Mouse (Mus musculus): ENCODE measurements at regions not wholly inside any gene's neighbourhood (a gene's known extent, or its start where the extent isn't known, plus 50 kb on each side); places are given as distances from the start of the nearest gene placed in this dataset.

DNA sequence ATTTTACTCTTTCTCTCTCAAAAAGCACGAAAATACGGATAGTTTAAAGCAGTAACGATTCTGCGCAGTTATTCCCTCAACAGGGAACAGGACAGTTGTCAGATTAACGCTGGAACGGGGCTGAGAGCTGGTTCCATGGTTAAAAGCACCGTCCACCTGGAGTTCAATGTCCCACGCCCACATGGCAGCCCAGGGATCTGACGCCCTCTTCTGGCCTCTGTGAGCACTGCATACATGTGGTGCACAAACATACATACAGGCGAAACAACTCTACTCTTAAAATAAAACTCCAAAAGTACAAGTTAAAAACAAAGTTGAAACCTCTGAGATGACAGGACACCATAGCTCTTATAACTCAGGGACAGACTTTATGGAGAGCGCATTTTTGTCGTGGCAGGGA, 169.5 kb downstream of the Rpap3 start:
- H3K4me1 ChIP-seq: no peaks in the 10 kb centered on the region
- H3K9me3 ChIP-seq: peaks cover 30% of the 10 kb centered on the region
- H3K27me3 ChIP-seq (replicated peaks): no peaks in the 10 kb centered on the region
- H3K36me3 ChIP-seq (replicated peaks; ENCODE audit: low read length): no peaks in the 10 kb centered on the region
- TF ChIP-seq FLI1 (IDR thresholded peaks at IDR 0.05; ENCODE audit: low read length) (no peak), GATA1 (IDR thresholded peaks at IDR 0.05; ENCODE audit: borderline replicate concordance, low read length) (no peak)
- no peak overlapping the region for H3K4me3 ChIP-seq (replicated peaks)

DNA sequence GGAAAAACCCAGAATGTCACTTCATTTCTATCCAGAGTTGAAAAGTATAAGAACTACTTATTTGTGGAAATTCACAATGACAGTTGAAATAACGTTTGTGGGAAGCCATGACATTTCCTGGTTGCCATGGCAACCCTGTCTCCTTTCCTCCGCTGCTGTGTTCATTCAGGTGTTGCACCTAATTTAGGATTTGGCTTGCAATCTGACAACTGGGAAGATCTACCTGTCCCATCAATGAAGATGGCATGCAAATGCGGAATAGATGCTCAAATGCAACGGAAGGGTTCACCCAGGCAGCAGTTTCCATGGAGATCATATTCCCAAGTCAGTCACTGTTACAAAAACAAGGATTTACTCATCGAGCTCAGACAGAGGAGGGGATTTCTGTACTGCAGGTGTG, 170.7 kb downstream of the Rpap3 start:
- no peak for TF ChIP-seq FLI1 (IDR thresholded peaks at IDR 0.05; ENCODE audit: low read length)
- no peak for TF ChIP-seq GATA1 (IDR thresholded peaks at IDR 0.05; ENCODE audit: borderline replicate concordance, low read length)
- H3K36me3 ChIP-seq (replicated peaks; ENCODE audit: low read length): no peaks in the 10 kb centered on the region
- H3K4me1 ChIP-seq: no peaks in the 10 kb centered on the region
- H3K27me3 ChIP-seq (replicated peaks): no peaks in the 10 kb centered on the region
- no peak overlapping the region for H3K4me3 ChIP-seq (replicated peaks)
- peaks cover 29% of the 10 kb centered on the region for H3K9me3 ChIP-seq

DNA sequence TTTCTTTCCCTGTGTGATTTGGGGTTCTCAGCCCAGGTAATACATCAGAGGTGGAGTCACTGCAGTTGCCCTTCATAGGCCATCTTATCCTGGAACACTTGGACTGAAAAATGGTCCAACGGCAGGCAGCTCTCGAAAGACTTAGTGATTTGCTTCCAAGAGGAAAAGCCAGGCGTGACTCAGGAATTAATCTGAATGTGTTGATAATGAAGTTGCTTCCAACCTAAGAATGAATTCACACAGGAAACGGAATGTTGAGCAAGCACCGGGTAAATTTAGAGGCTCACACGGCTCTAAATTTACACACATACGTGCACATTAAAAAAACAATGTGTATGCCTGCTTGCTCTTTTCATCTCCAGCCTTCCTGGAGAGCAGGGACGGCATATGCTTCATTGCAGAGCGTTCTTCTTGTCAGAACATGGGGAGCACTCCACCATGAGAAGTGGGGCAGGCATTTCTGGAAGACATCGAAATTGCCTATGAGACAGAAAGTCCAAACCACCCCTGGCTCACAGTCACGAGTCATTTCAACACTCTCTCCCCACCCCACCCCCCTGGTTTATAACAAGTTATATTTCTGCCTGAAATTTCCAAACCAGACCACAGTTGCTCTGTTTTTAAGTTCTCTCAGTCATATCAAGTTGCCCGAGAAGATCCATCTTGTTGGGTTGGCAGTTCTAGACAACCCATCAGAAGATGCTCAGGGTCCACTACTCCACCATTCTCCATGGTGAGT, 171.9 kb downstream of the Rpap3 start:
- no peaks in the 10 kb centered on the region for H3K36me3 ChIP-seq (replicated peaks; ENCODE audit: low read length)
- H3K4me1 ChIP-seq: no peaks in the 10 kb centered on the region
- no peak overlapping the region for H3K4me3 ChIP-seq (replicated peaks)
- TF ChIP-seq GATA1 (IDR thresholded peaks at IDR 0.05; ENCODE audit: borderline replicate concordance, low read length) (no peak), FLI1 (IDR thresholded peaks at IDR 0.05; ENCODE audit: low read length) (no peak)
- H3K27me3 ChIP-seq (replicated peaks): no peaks in the 10 kb centered on the region
- peaks cover 24% of the 10 kb centered on the region for H3K9me3 ChIP-seq

DNA sequence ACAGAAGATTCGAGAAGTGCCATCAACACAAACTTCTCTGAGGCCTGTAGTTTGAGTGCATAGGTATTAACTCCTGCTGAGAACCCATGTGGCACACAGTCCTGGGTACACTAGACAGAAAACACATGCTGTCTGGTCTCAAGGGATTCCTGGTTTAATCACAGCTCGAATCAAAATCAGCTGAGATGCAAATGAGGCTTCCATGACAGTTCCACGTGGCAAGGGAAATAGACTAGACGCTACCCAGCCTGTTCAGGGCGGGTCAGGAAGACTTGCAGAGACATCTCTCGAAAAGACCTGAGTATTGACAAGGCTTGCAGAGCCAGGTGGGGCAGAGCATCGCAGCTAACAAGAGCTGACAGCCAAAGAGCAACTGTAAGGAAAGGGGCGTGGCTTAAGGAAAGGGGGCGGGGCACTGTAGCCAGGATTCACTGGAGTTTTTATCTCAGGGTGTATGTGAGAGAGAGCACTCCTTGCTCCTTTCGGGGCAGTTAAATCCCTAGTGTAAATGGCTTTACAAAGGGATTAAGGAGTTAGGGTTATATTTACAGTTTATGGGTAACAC, 173.2 kb downstream of the Rpap3 start:
- H3K4me3 ChIP-seq (replicated peaks): no peak overlapping the region
- peaks cover 17% of the 10 kb centered on the region for H3K9me3 ChIP-seq
- no peak for TF ChIP-seq FLI1 (IDR thresholded peaks at IDR 0.05; ENCODE audit: low read length)
- TF ChIP-seq GATA1 (IDR thresholded peaks at IDR 0.05; ENCODE audit: borderline replicate concordance, low read length): no peak
- H3K4me1 ChIP-seq: no peaks in the 10 kb centered on the region
- H3K27me3 ChIP-seq (replicated peaks): no peaks in the 10 kb centered on the region
- H3K36me3 ChIP-seq (replicated peaks; ENCODE audit: low read length): no peaks in the 10 kb centered on the region

- H3K4me3 ChIP-seq (replicated peaks): no peak overlapping the region
- TF ChIP-seq FLI1 (IDR thresholded peaks at IDR 0.05; ENCODE audit: low read length) (no peak), GATA1 (IDR thresholded peaks at IDR 0.05; ENCODE audit: borderline replicate concordance, low read length) (no peak)
- no peaks in the 10 kb centered on the region for H3K27me3 ChIP-seq (replicated peaks)
- H3K9me3 ChIP-seq: peaks cover 7% of the 10 kb centered on the region; the same call in 1 of the 2 replicates
- no peaks in the 10 kb centered on the region for H3K36me3 ChIP-seq (replicated peaks; ENCODE audit: low read length)
- no peaks in the 10 kb centered on the region for H3K4me1 ChIP-seq
Measured at GRCm38 (mm10) chr15:97528291-97529050, 177.2 kb downstream of the Rpap3 start.

DNA sequence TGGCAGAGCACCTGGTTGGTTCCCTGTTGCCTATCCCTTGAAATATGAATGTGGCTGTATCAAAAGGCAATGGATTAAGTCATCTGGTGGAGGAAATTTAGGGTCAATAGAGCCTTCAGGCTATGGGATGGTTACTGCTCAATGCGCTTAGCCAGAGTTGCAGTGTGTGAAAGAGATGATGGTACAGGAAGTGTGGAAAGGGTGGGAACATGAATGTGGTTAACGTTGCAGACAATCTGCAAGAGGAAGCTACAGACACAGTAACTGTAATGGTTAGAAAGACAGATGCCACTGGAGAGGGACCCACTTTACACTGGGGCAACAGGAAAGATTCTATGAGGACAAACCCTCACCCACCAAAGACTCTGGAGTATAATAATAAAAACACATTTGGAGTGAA, 185.2 kb downstream of the Rpap3 start:
- TF ChIP-seq FLI1 (IDR thresholded peaks at IDR 0.05; ENCODE audit: low read length): no peak
- no peak for TF ChIP-seq GATA1 (IDR thresholded peaks at IDR 0.05; ENCODE audit: borderline replicate concordance, low read length)
- Histone ChIP-seq H3K9me3 (peaks cover 23% of the 10 kb centered on the region), H3K36me3 (replicated peaks; ENCODE audit: low read length) (no peaks in the 10 kb centered on the region), H3K4me1 (peaks cover 10% of the 10 kb centered on the region), H3K27me3 (replicated peaks) (no peaks in the 10 kb centered on the region), H3K4me3 (replicated peaks) (no peak overlapping the region)

DNA sequence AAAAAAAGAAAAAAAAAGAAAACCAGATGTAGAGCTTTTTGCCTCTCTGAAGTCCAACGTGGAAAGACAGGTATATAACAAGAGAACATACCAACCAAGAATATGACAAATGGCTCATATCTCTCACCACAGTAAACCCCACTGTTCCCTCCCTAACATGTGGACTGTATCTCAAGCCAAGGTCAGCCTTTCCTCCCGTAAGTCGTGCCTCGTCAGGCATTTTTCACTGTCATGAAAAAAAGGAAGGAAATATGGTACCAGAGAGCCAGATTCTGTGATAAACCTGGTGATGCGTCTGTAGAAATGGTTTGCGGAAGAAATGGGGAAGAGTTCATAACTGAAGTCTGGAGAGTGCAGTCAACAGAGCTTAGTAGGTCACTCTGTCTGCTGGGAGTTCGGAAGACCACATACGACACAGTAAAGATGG, 185.7 kb downstream of the Rpap3 start:
- Histone ChIP-seq H3K36me3 (replicated peaks; ENCODE audit: low read length) (no peaks in the 10 kb centered on the region), H3K4me1 (peaks cover 10% of the 10 kb centered on the region), H3K4me3 (replicated peaks) (no peak overlapping the region), H3K27me3 (replicated peaks) (no peaks in the 10 kb centered on the region), H3K9me3 (peaks cover 24% of the 10 kb centered on the region)
- TF ChIP-seq FLI1 (IDR thresholded peaks at IDR 0.05; ENCODE audit: low read length) (no peak), GATA1 (IDR thresholded peaks at IDR 0.05; ENCODE audit: borderline replicate concordance, low read length) (no peak)

DNA sequence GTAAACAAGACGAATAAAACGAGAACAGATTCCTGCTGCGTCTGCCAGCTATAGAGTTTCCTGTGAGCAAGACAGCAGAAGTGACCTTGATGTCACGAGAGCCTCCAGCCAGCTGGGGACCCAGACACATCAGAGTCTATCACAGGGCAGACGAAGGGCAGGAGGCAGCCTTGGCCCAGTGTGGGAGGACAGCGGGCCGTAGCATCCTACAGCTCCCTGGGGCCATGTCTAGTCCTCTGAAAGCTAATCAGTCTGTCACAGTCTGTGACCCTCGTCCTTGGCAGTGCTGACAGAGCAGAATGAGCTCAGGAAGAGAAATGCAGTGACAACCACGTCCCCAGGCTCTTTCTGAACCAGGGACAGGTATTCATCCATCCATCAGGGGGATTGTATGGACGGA, 187.7 kb downstream of the Rpap3 start:
- peaks cover 10% of the 10 kb centered on the region for H3K4me1 ChIP-seq
- TF ChIP-seq GATA1 (IDR thresholded peaks at IDR 0.05; ENCODE audit: borderline replicate concordance, low read length) (no peak), FLI1 (IDR thresholded peaks at IDR 0.05; ENCODE audit: low read length) (no peak)
- H3K4me3 ChIP-seq (replicated peaks): no peak overlapping the region
- H3K27me3 ChIP-seq (replicated peaks): no peaks in the 10 kb centered on the region
- peaks cover 24% of the 10 kb centered on the region for H3K9me3 ChIP-seq
- H3K36me3 ChIP-seq (replicated peaks; ENCODE audit: low read length): no peaks in the 10 kb centered on the region

DNA sequence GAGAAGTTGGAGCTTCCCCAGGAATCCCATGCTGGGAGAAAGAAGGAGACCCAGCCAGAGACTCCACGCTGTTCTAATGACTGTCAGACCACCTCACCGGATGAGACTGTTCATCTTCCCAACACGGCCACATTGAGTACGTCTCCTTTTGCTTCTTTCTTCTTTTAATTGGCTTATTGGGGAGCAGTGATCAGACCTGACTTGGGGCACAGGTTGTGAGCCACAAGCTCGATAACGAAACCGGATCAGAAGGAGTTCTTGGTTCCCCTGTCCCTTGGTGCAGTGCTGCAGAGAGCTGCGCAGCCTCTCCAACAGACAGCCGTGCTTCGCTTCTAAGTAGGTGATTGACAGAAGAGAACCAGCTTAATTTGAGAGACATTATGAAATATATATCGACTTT, 188.4 kb downstream of the Rpap3 start:
- peaks cover 10% of the 10 kb centered on the region for H3K4me1 ChIP-seq
- no peaks in the 10 kb centered on the region for H3K27me3 ChIP-seq (replicated peaks)
- TF ChIP-seq FLI1 (IDR thresholded peaks at IDR 0.05; ENCODE audit: low read length) (no peak), GATA1 (IDR thresholded peaks at IDR 0.05; ENCODE audit: borderline replicate concordance, low read length) (no peak)
- H3K9me3 ChIP-seq: peaks cover 24% of the 10 kb centered on the region
- no peaks in the 10 kb centered on the region for H3K36me3 ChIP-seq (replicated peaks; ENCODE audit: low read length)
- no peak overlapping the region for H3K4me3 ChIP-seq (replicated peaks)

- Histone ChIP-seq H3K27me3 (replicated peaks) (no peaks in the 10 kb centered on the region), H3K9me3 (peaks cover 30% of the 10 kb centered on the region), H3K36me3 (replicated peaks; ENCODE audit: low read length) (no peaks in the 10 kb centered on the region), H3K4me1 (peaks cover 10% of the 10 kb centered on the region), H3K4me3 (replicated peaks) (no peak overlapping the region)
- TF ChIP-seq FLI1 (IDR thresholded peaks at IDR 0.05; ENCODE audit: low read length): no peak
- no peak for TF ChIP-seq GATA1 (IDR thresholded peaks at IDR 0.05; ENCODE audit: borderline replicate concordance, low read length)
Measured at GRCm38 (mm10) chr15:97515773-97516172, 189.9 kb downstream of the Rpap3 start.

Measured in megakaryocyte, embryonic 14.5 days (primary cell).